Mouse (Mus musculus) myocyte (in vitro differentiated cells): Measurements from ENCODE around the gene Cpa1. TPM values are rescaled to one million over a fixed set of nuclear protein-coding genes. Genes with fewer than 3 reads are reported as not detected.

Source experiments
- H3K27me3 ChIP-seq: one replicate; pipeline ENCODE4 v1.6.1; 2011; ENCODE audit not compliant: control insufficient read depth, insufficient read depth, insufficient read length
- H3K36me3 ChIP-seq: one replicate; pipeline ENCODE4 v1.6.1; 2011; ENCODE audit not compliant: control insufficient read depth, insufficient read depth
- H3K4me2 ChIP-seq: one replicate; pipeline ENCODE4 v1.6.1; 2011; ENCODE audit warnings: low read depth, control low read depth
- H3K4me3 ChIP-seq: one replicate; pipeline ENCODE4 v1.5.1; 2011; ENCODE audit warnings: mild to moderate bottlenecking, control low read depth, moderate library complexity
- H3K79me2 ChIP-seq: one replicate; pipeline ENCODE4 v1.6.1; 2011; ENCODE audit not compliant: control insufficient read depth, insufficient read depth
- H3ac ChIP-seq: one replicate; pipeline ENCODE4 v1.6.1; 2011; ENCODE audit not compliant: control insufficient read depth, insufficient read length
- CEBPB ChIP-seq: IDR thresholded peaks from 2 replicates; pipeline ENCODE4 v1.6.1; 2011; ENCODE audit warnings: mild to moderate bottlenecking, moderate library complexity; ENCODE audit not compliant: poor library complexity, insufficient read depth, severe bottlenecking
- E2F4 ChIP-seq: IDR thresholded peaks from one replicate; pipeline ENCODE4 v1.6.1; 2011; ENCODE audit warnings: mild to moderate bottlenecking, control low read depth, moderate library complexity; ENCODE audit not compliant: insufficient read depth
- MAX ChIP-seq: IDR thresholded peaks from one replicate; pipeline ENCODE4 v1.6.1; 2011; ENCODE audit warnings: low read depth, mild to moderate bottlenecking, control low read depth
- MYOD1 ChIP-seq, 3 experiments: IDR thresholded peaks; one replicate each; pipeline ENCODE4 v1.6.1; 2011; ENCODE audit warnings: control low read depth in 2 of 3, low read depth in 2 of 3, mild to moderate bottlenecking in 2 of 3, moderate library complexity in 1 of 3; ENCODE audit not compliant: insufficient read length in 2 of 3, control insufficient read depth in 1 of 3
- MYOG ChIP-seq, 3 experiments: IDR thresholded peaks; one replicate each; pipeline ENCODE4 v1.6.1; 2011; ENCODE audit warnings: control low read depth in 2 of 3, low read depth in 2 of 3, mild to moderate bottlenecking in 2 of 3; ENCODE audit not compliant: insufficient read length in 2 of 3, control insufficient read depth in 1 of 3, insufficient read depth in 1 of 3
- POLR2A ChIP-seq: IDR thresholded peaks from one replicate; pipeline ENCODE4 v1.6.1; 2011; ENCODE audit warnings: low read depth, mild to moderate bottlenecking, control low read depth, moderate library complexity; ENCODE audit not compliant: insufficient read length
- POLR2AphosphoS2 ChIP-seq: IDR thresholded peaks from one replicate; pipeline ENCODE4 v1.6.1; 2011; ENCODE audit warnings: low read depth, control low read depth; ENCODE audit not compliant: insufficient read length
- REST ChIP-seq: IDR thresholded peaks from one replicate; pipeline ENCODE4 v1.6.1; 2011; ENCODE audit warnings: mild to moderate bottlenecking, control low read depth, moderate library complexity; ENCODE audit not compliant: insufficient read depth, insufficient read length
- SRF ChIP-seq: IDR thresholded peaks from one replicate; pipeline ENCODE4 v1.6.1; 2011; ENCODE audit warnings: low read depth; ENCODE audit not compliant: control insufficient read depth, insufficient read length
- TCF12 ChIP-seq: IDR thresholded peaks from one replicate; pipeline ENCODE4 v1.6.1; 2011; ENCODE audit warnings: mild to moderate bottlenecking, control low read depth; ENCODE audit not compliant: poor library complexity, insufficient read depth, severe bottlenecking
- TCF3 ChIP-seq: IDR thresholded peaks from one replicate; pipeline ENCODE4 v1.6.1; 2011; ENCODE audit warnings: low read depth, control low read depth; ENCODE audit not compliant: insufficient read length
- USF1 ChIP-seq: IDR thresholded peaks from one replicate; pipeline ENCODE4 v1.6.1; 2011; ENCODE audit warnings: low read depth, mild to moderate bottlenecking, control low read depth, moderate library complexity
- polyA plus RNA-seq: library from polyadenylated mRNA; unstranded; fragments of >200 nt; fragmentation: generic; extraction: Trizol; gene quantifications from one replicate; pipeline ENCODE4 v1.2.1, GENCODE M21; 2012; ENCODE audit warnings: missing spikeins

The Cpa1 gene
- polyA plus RNA-seq, 1 experiment: 0.29 TPM

DNA sequence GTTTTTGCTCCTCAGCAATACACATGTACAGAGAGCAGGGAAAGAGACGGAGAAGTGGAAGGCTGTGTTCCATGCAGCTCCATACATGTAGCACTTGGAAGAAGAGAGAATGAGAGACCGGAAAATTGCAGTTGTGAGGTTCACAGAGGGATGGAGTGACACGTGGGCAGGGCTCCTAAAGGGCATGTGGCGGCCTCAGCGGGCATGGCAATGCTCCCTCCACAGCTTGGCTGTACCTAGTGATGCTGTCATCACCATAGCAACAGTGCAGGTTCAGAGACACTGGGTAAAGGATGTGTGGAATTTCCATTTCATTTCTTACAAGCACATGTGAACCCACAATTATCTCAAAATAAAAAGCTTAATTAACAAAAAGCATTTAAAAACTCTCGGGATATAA lies 39.5 kb downstream of the Cpa1 start:
- no peaks in the 10 kb centered on the region for H3K27me3 ChIP-seq
- TF ChIP-seq MYOD1 (IDR thresholded peaks at IDR 0.05; ENCODE audit: control insufficient read depth in 1 of 3, insufficient read length in 2 of 3, low read depth in 2 of 3): no peak
- no peak for TF ChIP-seq POLR2A
- no peak for TF ChIP-seq POLR2AphosphoS2
- TF ChIP-seq MYOG (IDR thresholded peaks at IDR 0.05; ENCODE audit: control insufficient read depth in 1 of 3, insufficient read depth in 1 of 3, insufficient read length in 2 of 3, low read depth in 2 of 3): no peak
- no peaks in the 10 kb centered on the region for H3K79me2 ChIP-seq
- no peaks in the 10 kb centered on the region for H3K36me3 ChIP-seq
- H3K4me2 ChIP-seq: no peak overlapping the region
- no peak overlapping the region for H3ac ChIP-seq
- H3K4me3 ChIP-seq: no peak overlapping the region

DNA sequence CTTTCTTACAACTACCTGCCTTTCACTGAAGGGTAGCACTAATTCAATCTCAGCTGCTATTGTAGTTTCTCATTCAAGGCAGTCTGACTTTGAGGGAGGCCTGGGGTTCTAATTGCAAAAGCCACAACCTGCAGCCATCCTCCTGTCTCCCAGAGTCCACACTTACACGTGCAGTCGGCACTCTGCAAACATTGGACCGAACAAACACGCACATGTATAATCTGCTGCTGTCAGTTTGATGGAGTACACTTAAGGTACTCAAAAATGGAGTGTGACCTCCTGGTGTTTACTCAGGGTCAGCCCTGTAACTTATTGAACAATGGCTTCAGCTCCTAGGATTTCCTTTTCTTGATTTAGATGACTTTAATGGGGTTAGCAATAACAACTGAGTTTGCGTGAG lies 40.5 kb downstream of the Cpa1 start:
- no peak for TF ChIP-seq POLR2A
- TF ChIP-seq USF1: no peak
- no peak for TF ChIP-seq MAX
- no peak for TF ChIP-seq TCF3
- no peak overlapping the region for H3ac ChIP-seq
- H3K36me3 ChIP-seq: no peaks in the 10 kb centered on the region
- no peaks in the 10 kb centered on the region for H3K79me2 ChIP-seq
- H3K4me3 ChIP-seq: no peak overlapping the region
- H3K4me2 ChIP-seq: no peak overlapping the region
- H3K27me3 ChIP-seq: no peaks in the 10 kb centered on the region

- Histone ChIP-seq H3K36me3 (no peaks in the 10 kb centered on the region), H3K4me2 (no peak overlapping the region), H3K4me3 (no peak overlapping the region)
These were observed 41.4 kb downstream of the Cpa1 start for GRCm38 (mm10) chr6:30680442-30680841.

DNA sequence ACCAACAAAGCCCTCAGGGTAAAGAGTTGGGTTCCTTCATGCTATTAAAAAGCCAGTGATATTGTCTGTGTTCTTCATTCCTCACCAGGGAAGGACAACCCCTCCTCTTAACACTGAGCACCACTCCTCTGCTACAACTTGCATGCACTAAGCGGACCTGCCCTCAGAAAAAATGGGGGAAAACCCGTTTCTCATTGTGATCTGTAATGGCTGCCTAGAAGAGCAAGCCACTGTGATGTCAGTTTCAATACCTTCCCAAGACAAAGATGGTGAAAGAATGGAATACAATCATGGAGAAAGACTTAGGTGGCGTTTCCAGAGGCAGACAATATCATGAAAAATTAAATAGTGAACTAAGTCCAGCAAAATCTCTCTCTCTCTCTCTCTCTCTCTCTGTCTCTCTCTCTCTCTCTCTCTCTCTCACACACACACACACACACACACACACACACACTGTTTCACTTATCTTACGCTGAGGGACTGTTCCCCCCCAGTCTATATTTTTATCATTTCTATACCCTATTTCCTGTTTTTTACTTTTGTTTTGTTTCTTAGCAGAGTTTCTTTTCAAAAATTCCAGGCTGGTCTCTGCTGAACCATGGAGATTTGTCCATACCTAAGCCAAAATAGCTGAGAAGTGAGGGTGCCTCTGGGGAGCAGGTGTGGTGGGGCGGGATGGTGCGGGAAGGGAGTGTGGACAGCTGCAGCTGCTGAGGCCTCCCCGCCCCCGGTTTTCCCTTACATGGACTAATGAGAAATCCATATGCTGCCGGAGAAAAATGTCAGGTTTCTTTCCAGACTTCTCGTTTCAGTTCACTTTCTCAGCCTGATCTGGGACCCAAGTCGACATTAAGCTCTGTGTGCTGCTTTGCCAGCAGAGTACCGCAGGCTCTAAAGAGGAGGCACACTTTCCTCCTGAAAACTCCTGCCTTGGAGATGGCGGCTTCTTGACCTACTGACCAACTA lies 43.2 kb downstream of the Cpa1 start:
- TF ChIP-seq TCF12 (peak; percentile 89), USF1 (no peak), POLR2AphosphoS2 (no peak), E2F4 (no peak), REST (no peak), MYOG (IDR thresholded peaks at IDR 0.05; ENCODE audit: control insufficient read depth in 1 of 3, insufficient read depth in 1 of 3, insufficient read length in 2 of 3, low read depth in 2 of 3) (peak; percentile 42 to 99 (median 97)), MAX (no peak), SRF (peak; percentile 94), CEBPB (no peak), POLR2A (no peak), TCF3 (peak; percentile 98), MYOD1 (IDR thresholded peaks at IDR 0.05; ENCODE audit: control insufficient read depth in 1 of 3, insufficient read length in 2 of 3, low read depth in 2 of 3) (peak in 2 of 3 experiments; percentile 99)
- Histone ChIP-seq H3K79me2 (peaks cover 4% of the 10 kb centered on the region), H3K4me3 (no peak overlapping the region), H3K27me3 (no peaks in the 10 kb centered on the region), H3ac (no peak overlapping the region), H3K36me3 (no peaks in the 10 kb centered on the region), H3K4me2 (peak overlapping the region; percentile 77)

More at GRCm38 (mm10) chr6:30680442-30680841, 41.4 kb downstream of the Cpa1 start:
- Histone ChIP-seq H3K79me2 (peaks cover 4% of the 10 kb centered on the region), H3ac (no peak overlapping the region), H3K27me3 (no peaks in the 10 kb centered on the region)
- TF ChIP-seq MYOD1 (IDR thresholded peaks at IDR 0.05; ENCODE audit: control insufficient read depth in 1 of 3, insufficient read length in 2 of 3, low read depth in 2 of 3) (peak in 2 of 3 experiments; percentile 17 to 55), USF1 (no peak), E2F4 (no peak), MYOG (IDR thresholded peaks at IDR 0.05; ENCODE audit: control insufficient read depth in 1 of 3, insufficient read depth in 1 of 3, insufficient read length in 2 of 3, low read depth in 2 of 3) (peak in 1 of 3 experiments; percentile 59)

- H3K27me3 ChIP-seq: no peaks in the 10 kb centered on the region
- H3ac ChIP-seq: no peak overlapping the region
- TF ChIP-seq MYOG (IDR thresholded peaks at IDR 0.05; ENCODE audit: control insufficient read depth in 1 of 3, insufficient read depth in 1 of 3, insufficient read length in 2 of 3, low read depth in 2 of 3): no peak
- no peak for TF ChIP-seq SRF
- no peak for TF ChIP-seq REST
- no peak for TF ChIP-seq TCF12
- no peak for TF ChIP-seq POLR2A
- TF ChIP-seq USF1: no peak
- no peak for TF ChIP-seq E2F4
- TF ChIP-seq CEBPB: no peak
- TF ChIP-seq TCF3: no peak
- no peak for TF ChIP-seq MAX
- no peak for TF ChIP-seq MYOD1 (IDR thresholded peaks at IDR 0.05; ENCODE audit: control insufficient read depth in 1 of 3, insufficient read length in 2 of 3, low read depth in 2 of 3)
- TF ChIP-seq POLR2AphosphoS2: no peak
- H3K4me2 ChIP-seq: no peak overlapping the region
- H3K79me2 ChIP-seq: peaks cover 4% of the 10 kb centered on the region
- no peak overlapping the region for H3K4me3 ChIP-seq
- H3K36me3 ChIP-seq: no peaks in the 10 kb centered on the region
These were observed 45.6 kb downstream of the Cpa1 start for GRCm38 (mm10) chr6:30684570-30684969.
